Mouse (Mus musculus) ES-Bruce4 (cell line): ENCODE results near the gene Lat. TPM values are rescaled to one million over a fixed set of nuclear protein-coding genes. Genes with fewer than 3 reads are reported as not detected.

ENCODE experiments used
- H3K27ac ChIP-seq: 2 replicates; pipeline ENCODE4 v1.5.1; 2012; ENCODE audit warnings: low read length, inconsistent platforms; ENCODE audit not compliant: insufficient read depth
- H3K27me3 ChIP-seq: 2 replicates; pipeline ENCODE4 v1.6.1; 2012; ENCODE audit warnings: mild to moderate bottlenecking, low read length, inconsistent platforms; ENCODE audit not compliant: control insufficient read depth, poor library complexity, insufficient read depth, severe bottlenecking
- H3K36me3 ChIP-seq: 2 replicates; pipeline ENCODE4 v1.6.1; 2012; ENCODE audit warnings: inconsistent platforms, mild to moderate bottlenecking, low read length, moderate library complexity; ENCODE audit not compliant: control insufficient read depth, poor library complexity, insufficient read depth, severe bottlenecking
- H3K4me1 ChIP-seq: one replicate; pipeline ENCODE4 v1.8.1; 2011; ENCODE audit warnings: low read length; ENCODE audit not compliant: control insufficient read depth, insufficient read depth
- H3K4me3 ChIP-seq: 2 replicates; pipeline ENCODE4 v1.5.1; 2011; ENCODE audit warnings: low read depth, mild to moderate bottlenecking, low read length
- H3K9ac ChIP-seq: 2 replicates; pipeline ENCODE4 v1.6.1; 2012; ENCODE audit warnings: low read depth, mild to moderate bottlenecking, inconsistent platforms; ENCODE audit not compliant: poor library complexity, severe bottlenecking
- H3K9me3 ChIP-seq: replicated peaks from 2 replicates; pipeline ENCODE4 v1.6.1; 2012; ENCODE audit warnings: mild to moderate bottlenecking, low read length, inconsistent platforms; ENCODE audit not compliant: control insufficient read depth, poor library complexity, insufficient read depth, severe bottlenecking
- CTCF ChIP-seq: IDR thresholded peaks from one replicate; pipeline ENCODE4 v1.8.1; 2011; ENCODE audit warnings: low read depth, low read length
- EP300 ChIP-seq: IDR thresholded peaks from 2 replicates; pipeline ENCODE4 v1.6.1; 2011; ENCODE audit warnings: low read depth, low read length; ENCODE audit not compliant: insufficient read depth
- POLR2A ChIP-seq: IDR thresholded peaks from one replicate; pipeline ENCODE4 v1.8.1; 2011; ENCODE audit warnings: low read length; ENCODE audit not compliant: insufficient read depth
- polyA plus RNA-seq: library from polyadenylated mRNA; stranded (reverse); fragments of >200 nt; gene quantifications from 2 replicates; pipeline ENCODE4 v1.2.4, GENCODE M21; 2011; ENCODE audit warnings: low read depth; ENCODE audit not compliant: missing spikeins, insufficient read depth, insufficient read length

Gene Lat
- polyA plus RNA-seq, 1 experiment: 4.2 TPM

GRCm38 (mm10) chr7:126324791-126325190, 44.6 kb downstream of the Lat start:
- 0 out of 2 replicates have a peak, but pooled peaks cover 2% of the 10 kb centered on the region for H3K9me3 ChIP-seq
- H3K27ac ChIP-seq: peak overlapping the region; percentile 96

GRCm38 (mm10) chr7:126323729-126324128, 45.6 kb downstream of the Lat start:
- Histone ChIP-seq H3K27me3 (no peaks in the 10 kb centered on the region), H3K9ac (peak overlapping the region; percentile 84), H3K27ac (peak overlapping the region; percentile 96), H3K9me3 (0 out of 2 replicates have a peak, but pooled peaks cover 2% of the 10 kb centered on the region), H3K4me1 (peaks cover 2% of the 10 kb centered on the region), H3K36me3 (peaks cover 5% of the 10 kb centered on the region), H3K4me3 (peak overlapping the region; percentile 69)
- TF ChIP-seq CTCF: peak; percentile 67
- TF ChIP-seq POLR2A: no peak
- TF ChIP-seq EP300: no peak

More at GRCm38 (mm10) chr7:126324791-126325190, 44.6 kb downstream of the Lat start:
- TF ChIP-seq CTCF: no peak
- 0 out of 2 replicates have a peak, but pooled peaks have one; percentile 63 for TF ChIP-seq EP300
- Histone ChIP-seq H3K36me3 (peaks cover 5% of the 10 kb centered on the region), H3K4me1 (peaks cover 2% of the 10 kb centered on the region), H3K4me3 (peak overlapping the region; percentile 69), H3K27me3 (no peaks in the 10 kb centered on the region), H3K9ac (peak overlapping the region; percentile 84)

GRCm38 (mm10) chr7:126314273-126314672, 55.1 kb downstream of the Lat start:
- Histone ChIP-seq H3K4me3 (no peak overlapping the region), H3K4me1 (no peaks in the 10 kb centered on the region), H3K36me3 (no peaks in the 10 kb centered on the region; the same call in 1 of the 2 replicates), H3K27ac (no peak overlapping the region), H3K27me3 (no peaks in the 10 kb centered on the region), H3K9me3 (no peaks in the 10 kb centered on the region), H3K9ac (no peak overlapping the region)
- no peak for TF ChIP-seq CTCF
- TF ChIP-seq EP300: no peak
- no peak for TF ChIP-seq POLR2A

Other genes with a start within 250 kb of the Lat start
- 126 and 136 TPM in 2 replicates for gene Xpo6, start 169.1 kb downstream of the Lat start, polyA plus RNA-seq
- gene Sbk1, start 97.0 kb downstream of the Lat start, polyA plus RNA-seq: 24.7 TPM in 2 replicates
- gene Spns1, start 7.9 kb upstream of the Lat start, polyA plus RNA-seq: 52.3 and 62.0 TPM in 2 replicates
- 76.8 and 78.6 TPM in 2 replicates for gene Nfatc2ip, start 27.2 kb upstream of the Lat start, polyA plus RNA-seq
- gene Cd19, start 45.3 kb upstream of the Lat start, polyA plus RNA-seq: not detected in 2 replicates
- gene Rabep2, start 59.2 kb upstream of the Lat start, polyA plus RNA-seq: 18.5 and 19.7 TPM in 2 replicates
- gene Atp2a1, start 93.5 kb upstream of the Lat start, polyA plus RNA-seq: 0.40 and 0.53 TPM in 2 replicates
- 41.8 and 43.8 TPM in 2 replicates for gene Sh2b1, start 105.9 kb upstream of the Lat start, polyA plus RNA-seq
- gene Tufm, start 117.8 kb upstream of the Lat start, polyA plus RNA-seq: 100 and 102 TPM in 2 replicates
- gene Atxn2l, start 133.9 kb upstream of the Lat start, polyA plus RNA-seq: 160 and 172 TPM in 2 replicates
- 348 and 363 TPM in 2 replicates for gene Eif3c, start 196.8 kb upstream of the Lat start, polyA plus RNA-seq
- 2.0 and 2.4 TPM in 2 replicates for gene Apobr, start 215.4 kb upstream of the Lat start, polyA plus RNA-seq
- 44.9 and 52.5 TPM in 2 replicates for gene Cln3, start 216.2 kb upstream of the Lat start, polyA plus RNA-seq
- gene Il27, start 225.4 kb upstream of the Lat start, polyA plus RNA-seq: not detected in 2 replicates